Mouse (Mus musculus) olfactory bulb, adult 2 months (tissue): Measurements from ENCODE around the gene Lsp1.

Source experiments
- CTCF ChIP-seq: fragments of 200-500 bp; IDR thresholded peaks from 2 replicates; pipeline ENCODE4 v1.5.1; 2012; ENCODE audit warnings: low read depth, mild to moderate bottlenecking, low read length, moderate library complexity; ENCODE audit not compliant: insufficient read depth
- POLR2A ChIP-seq: fragments of 200-500 bp; IDR thresholded peaks from 2 replicates; pipeline ENCODE4 v1.6.1; 2012; ENCODE audit warnings: mild to moderate bottlenecking, low read depth, low read length, moderate library complexity; ENCODE audit not compliant: insufficient read depth

- TF ChIP-seq POLR2A = no peak
- no peak for TF ChIP-seq CTCF
Measured at GRCm38 (mm10) chr7:142440657-142441114, 19.9 kb upstream of the Lsp1 start.
